Mouse (Mus musculus) cerebellum, adult 2 months (tissue): ENCODE data around the gene Cdk18. TPM values are rescaled to one million over a fixed set of nuclear protein-coding genes. Genes with fewer than 3 reads are reported as not detected.

Source experiments
- DNase-seq, 2 experiments: peaks; one replicate each; pipeline ENCODE4 v3.0.0; 2021
- H3K27ac ChIP-seq: fragments of 200-500 bp; 2 replicates; pipeline ENCODE4 v1.5.1; 2012; ENCODE audit warnings: low read length, control low read depth, inconsistent platforms; ENCODE audit not compliant: insufficient read depth
- H3K27me3 ChIP-seq: fragments of 200-500 bp; 2 replicates; pipeline ENCODE4 v1.6.1; 2012; ENCODE audit warnings: inconsistent platforms, mild to moderate bottlenecking, low read length, moderate library complexity; ENCODE audit not compliant: control insufficient read depth, insufficient read depth
- H3K4me1 ChIP-seq: fragments of 200-500 bp; 2 replicates; pipeline ENCODE4 v1.6.1; 2011; ENCODE audit warnings: low read length; ENCODE audit not compliant: control insufficient read depth, insufficient read depth
- H3K4me3 ChIP-seq: fragments of 200-500 bp; replicated peaks from 2 replicates; pipeline ENCODE3; 2011; ENCODE audit warnings: mild to moderate bottlenecking, low read depth, low read length, control low read depth; ENCODE audit not compliant: insufficient read depth
- CTCF ChIP-seq: fragments of 200-500 bp; IDR thresholded peaks from 2 replicates; pipeline ENCODE4 v1.5.1; 2011; ENCODE audit warnings: low read depth, mild to moderate bottlenecking, control low read depth, low read length, moderate library complexity, borderline replicate concordance; ENCODE audit not compliant: insufficient read depth
- POLR2A ChIP-seq: fragments of 200-500 bp; IDR thresholded peaks from 2 replicates; pipeline ENCODE4 v1.6.1; 2011; ENCODE audit warnings: low read length, control low read depth, borderline replicate concordance; ENCODE audit not compliant: insufficient read depth
- WGBS: fragments of 180-500 bp; shearing (Covaris S2); methylation state at CpG from one replicate; pipeline ENCODE4 v1.1.7; 2018; 5-methylcytosine and 5-hydroxymethylcytosine counted together
- polyA plus RNA-seq: library from polyadenylated mRNA; depleted of rRNA; stranded (reverse); fragments of >200 nt; gene quantifications from 2 replicates; pipeline ENCODE4 v1.2.3, GENCODE M21; 2012; rRNA removed

The Cdk18 gene
- polyA plus RNA-seq, 1 experiment: 35.8 TPM

DNA sequence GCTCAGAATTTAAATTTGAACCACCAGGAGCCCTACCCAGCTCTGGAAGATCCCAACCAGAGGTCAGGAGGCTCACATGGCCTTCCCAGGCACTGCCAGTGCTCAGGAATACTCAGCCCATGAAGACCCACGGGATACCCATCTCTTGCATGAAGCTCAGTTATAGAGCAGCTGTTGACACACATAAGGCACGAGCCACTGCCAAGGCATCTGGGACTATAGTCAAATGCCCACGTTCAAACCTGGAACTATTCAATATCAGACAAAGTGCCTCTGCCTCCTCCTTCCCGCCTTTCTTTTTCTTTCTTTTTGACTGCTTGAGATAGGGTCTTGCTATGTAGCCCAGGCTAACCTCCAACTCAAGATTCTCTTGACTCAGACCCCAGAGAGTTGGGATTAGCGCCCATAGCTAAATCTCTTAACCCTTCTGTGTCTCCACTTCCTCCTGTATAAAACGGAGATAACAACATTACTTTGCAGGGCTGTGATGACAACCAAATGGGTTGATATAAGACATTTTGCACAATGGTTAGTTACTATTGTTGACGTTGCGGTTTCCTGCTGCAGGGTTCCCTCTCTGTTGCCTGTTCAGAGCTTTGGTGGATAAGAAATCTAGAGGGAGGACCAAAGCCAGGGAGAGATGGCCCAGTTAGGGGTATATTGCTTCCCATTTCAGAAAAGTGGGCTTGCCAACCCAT is 73.9 kb downstream of the Cdk18 start:
- peak overlapping the region; percentile 28 for H3K4me3 ChIP-seq
- TF ChIP-seq POLR2A: no peak
- no peak for TF ChIP-seq CTCF
- no peak overlapping the region for H3K27ac ChIP-seq
- no peaks in the 10 kb centered on the region for H3K27me3 ChIP-seq
- DNase-seq: no peak
- H3K4me1 ChIP-seq: peaks cover 23% of the 10 kb centered on the region
- 63% methylated on average over 8 of the region's 8 CpGs for WGBS

GRCm38 (mm10) chr1:132065001-132065400 is 74.5 kb downstream of the Cdk18 start:
- Histone ChIP-seq H3K4me1 (peaks cover 24% of the 10 kb centered on the region), H3K4me3 (no peak overlapping the region), H3K27me3 (no peaks in the 10 kb centered on the region), H3K27ac (no peak overlapping the region)
- WGBS: 48% methylated on average over 1 of the region's 1 CpGs
- DNase-seq: no peak
- TF ChIP-seq POLR2A: no peak
- no peak for TF ChIP-seq CTCF

DNA sequence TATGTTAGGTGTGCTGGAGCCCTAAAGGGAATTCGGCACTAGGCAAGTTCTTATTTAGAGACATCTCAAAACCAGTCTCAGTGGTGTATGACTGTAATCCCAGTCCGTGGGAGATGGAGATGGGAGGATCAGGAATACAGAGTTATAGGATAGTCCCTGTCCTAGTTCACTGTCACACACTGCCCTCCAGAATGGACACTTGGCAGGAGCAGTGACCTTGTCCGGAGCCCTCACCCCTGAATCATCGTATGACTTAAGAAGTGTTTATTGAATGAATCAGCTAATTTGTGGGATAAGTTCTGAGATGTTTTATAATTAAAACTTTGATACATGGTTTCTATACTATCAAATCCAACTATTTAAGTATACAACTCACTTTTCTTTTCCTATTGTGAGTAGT is 76.4 kb downstream of the Cdk18 start:
- H3K4me3 ChIP-seq: no peak overlapping the region
- H3K27me3 ChIP-seq: no peaks in the 10 kb centered on the region
- TF ChIP-seq CTCF (no peak), POLR2A (no peak)
- DNase-seq: no peak
- H3K4me1 ChIP-seq: peaks cover 32% of the 10 kb centered on the region
- H3K27ac ChIP-seq: no peak overlapping the region
- WGBS: 77% methylated on average over 4 of the region's 4 CpGs

Other genes starting within 250 kb of the Cdk18 start
- gene Nucks1, start 229.2 kb downstream of the Cdk18 start, polyA plus RNA-seq: 47.4 and 49.5 TPM in 2 replicates
- 4.3 and 4.5 TPM in 2 replicates for gene Slc45a3, start 176.7 kb downstream of the Cdk18 start, polyA plus RNA-seq
- gene Elk4, start 132.1 kb downstream of the Cdk18 start, polyA plus RNA-seq: 17.6 and 18.6 TPM in 2 replicates
- gene Mfsd4a, start 71.6 kb downstream of the Cdk18 start, polyA plus RNA-seq: 42.8 and 52.9 TPM in 2 replicates
- 7.1 and 7.6 TPM in 2 replicates for gene Lemd1, start 51.7 kb upstream of the Cdk18 start, polyA plus RNA-seq
- gene AC124108.1, start 51.8 kb upstream of the Cdk18 start, polyA plus RNA-seq: 3.2 and 3.6 TPM in 2 replicates
- gene Gm10188, start 90.1 kb upstream of the Cdk18 start, polyA plus RNA-seq: not detected in 2 replicates
- 25.1 and 29.6 TPM in 2 replicates for gene Klhdc8a, start 158.9 kb upstream of the Cdk18 start, polyA plus RNA-seq
- gene Nuak2, start 176.4 kb upstream of the Cdk18 start, polyA plus RNA-seq: 2.9 and 3.3 TPM in 2 replicates